Mouse (Mus musculus): ENCODE data around the gene Cdkn1b.

Cdkn1b gene

GRCm38 (mm10) chr6:134972096-134972495, 51.9 kb downstream of the Cdkn1b start:
- no peak for DNase-seq (ENCODE audit: low spot score)
